Mouse (Mus musculus): ENCODE results near the gene Tpk1. TPM values are rescaled to one million over a fixed set of nuclear protein-coding genes. Genes with fewer than 3 reads are reported as not detected.

Tpk1 gene
- polyA plus RNA-seq, 1 experiment from 2014 or later = 9.6 TPM

- TF ChIP-seq CTCF (IDR thresholded peaks at IDR 0.05) = no peak
- no peak for TF ChIP-seq EP300 (IDR thresholded peaks at IDR 0.05)
- Histone ChIP-seq H3K9me3 (ENCODE audit: low read length) (no peaks in the 10 kb centered on the region), H3K27ac (ENCODE audit: low read length) (no peak overlapping the region), H3K36me3 (ENCODE audit: insufficient read depth, low read length) (no peaks in the 10 kb centered on the region), H3K9ac (replicated peaks; ENCODE audit: low read depth) (no peak overlapping the region), H3K4me1 (ENCODE audit: insufficient read depth, low read depth, low read length) (no peaks in the 10 kb centered on the region), H3K4me2 (replicated peaks; ENCODE audit: low read depth, low read length) (no peak overlapping the region), H3K27me3 (replicated peaks; ENCODE audit: insufficient read depth, low read length) (no peaks in the 10 kb centered on the region), H3K4me3 (ENCODE audit: low read depth, low read length) (no peak overlapping the region)
- 79% methylated on average over 2 of the region's 2 CpGs for WGBS
- DNase-seq (ENCODE audit: low spot score) (no peak), ATAC-seq (no peak)
Observed at GRCm38 (mm10) chr6:43366952-43367351, 299.1 kb downstream of the Tpk1 start.

GRCm38 (mm10) chr6:43363917-43364316 is 302.2 kb downstream of the Tpk1 start:
- ATAC-seq (no peak), DNase-seq (ENCODE audit: low spot score) (no peak)
- H3K9me3 ChIP-seq (ENCODE audit: low read length) = no peaks in the 10 kb centered on the region
- no peak overlapping the region for H3K4me2 ChIP-seq (replicated peaks; ENCODE audit: low read depth, low read length)
- no peak overlapping the region for H3K9ac ChIP-seq (replicated peaks; ENCODE audit: low read depth)
- H3K4me3 ChIP-seq (ENCODE audit: low read depth, low read length) = no peak overlapping the region
- no peaks in the 10 kb centered on the region for H3K36me3 ChIP-seq (ENCODE audit: insufficient read depth, low read length)
- H3K27me3 ChIP-seq (replicated peaks; ENCODE audit: insufficient read depth, low read length) = no peaks in the 10 kb centered on the region
- no peaks in the 10 kb centered on the region for H3K4me1 ChIP-seq (ENCODE audit: insufficient read depth, low read depth, low read length)
- 80% methylated on average over 3 of the region's 3 CpGs for WGBS
- H3K27ac ChIP-seq (ENCODE audit: low read length) = no peak overlapping the region
- no peak for TF ChIP-seq EP300 (IDR thresholded peaks at IDR 0.05)
- TF ChIP-seq CTCF (IDR thresholded peaks at IDR 0.05) = no peak

GRCm38 (mm10) chr6:43363291-43363820 is 302.7 kb downstream of the Tpk1 start:
- no peak for TF ChIP-seq EP300 (IDR thresholded peaks at IDR 0.05)
- TF ChIP-seq CTCF (IDR thresholded peaks at IDR 0.05) = no peak
- Histone ChIP-seq H3K4me1 (ENCODE audit: insufficient read depth, low read depth, low read length) (no peaks in the 10 kb centered on the region), H3K4me2 (replicated peaks; ENCODE audit: low read depth, low read length) (no peak overlapping the region), H3K36me3 (ENCODE audit: insufficient read depth, low read length) (no peaks in the 10 kb centered on the region), H3K9ac (replicated peaks; ENCODE audit: low read depth) (no peak overlapping the region), H3K27me3 (replicated peaks; ENCODE audit: insufficient read depth, low read length) (no peaks in the 10 kb centered on the region), H3K9me3 (ENCODE audit: low read length) (no peaks in the 10 kb centered on the region), H3K4me3 (ENCODE audit: low read depth, low read length) (no peak overlapping the region), H3K27ac (ENCODE audit: low read length) (no peak overlapping the region)
- ATAC-seq (no peak), DNase-seq (ENCODE audit: low spot score) (no peak)
- 70% methylated on average over 5 of the region's 5 CpGs for WGBS

- WGBS = 57% methylated on average over 5 of the region's 5 CpGs
Observed at GRCm38 (mm10) chr6:43361248-43361647, 304.8 kb downstream of the Tpk1 start.

GRCm38 (mm10) chr6:43360214-43360613 is 305.9 kb downstream of the Tpk1 start:
- WGBS = 73% methylated on average over 3 of the region's 3 CpGs
- no peak overlapping the region for H3K27ac ChIP-seq (ENCODE audit: low read length)
- H3K36me3 ChIP-seq (ENCODE audit: insufficient read depth, low read length) = no peaks in the 10 kb centered on the region
- DNase-seq (ENCODE audit: low spot score) = no peak
- no peak overlapping the region for H3K4me2 ChIP-seq (replicated peaks; ENCODE audit: low read depth, low read length)
- no peak for ATAC-seq
- no peaks in the 10 kb centered on the region for H3K4me1 ChIP-seq (ENCODE audit: insufficient read depth, low read depth, low read length)
- no peaks in the 10 kb centered on the region for H3K9me3 ChIP-seq (ENCODE audit: low read length)
- H3K9ac ChIP-seq (replicated peaks; ENCODE audit: low read depth) = no peak overlapping the region
- no peak for TF ChIP-seq EP300 (IDR thresholded peaks at IDR 0.05)
- TF ChIP-seq CTCF (IDR thresholded peaks at IDR 0.05) = no peak
- H3K4me3 ChIP-seq (ENCODE audit: low read depth, low read length) = no peak overlapping the region
- H3K27me3 ChIP-seq (replicated peaks; ENCODE audit: insufficient read depth, low read length) = no peaks in the 10 kb centered on the region

More at GRCm38 (mm10) chr6:43361248-43361647, 304.8 kb downstream of the Tpk1 start:
- no peaks in the 10 kb centered on the region for H3K27me3 ChIP-seq (replicated peaks; ENCODE audit: insufficient read depth, low read length)
- H3K4me3 ChIP-seq (ENCODE audit: low read depth, low read length) = no peak overlapping the region
- no peaks in the 10 kb centered on the region for H3K9me3 ChIP-seq (ENCODE audit: low read length)
- ATAC-seq = no peak
- no peak overlapping the region for H3K27ac ChIP-seq (ENCODE audit: low read length)
- no peak for DNase-seq (ENCODE audit: low spot score)
- no peak overlapping the region for H3K4me2 ChIP-seq (replicated peaks; ENCODE audit: low read depth, low read length)
- no peak overlapping the region for H3K9ac ChIP-seq (replicated peaks; ENCODE audit: low read depth)
- TF ChIP-seq EP300 (IDR thresholded peaks at IDR 0.05) (no peak), CTCF (IDR thresholded peaks at IDR 0.05) (no peak)
- H3K36me3 ChIP-seq (ENCODE audit: insufficient read depth, low read length) = no peaks in the 10 kb centered on the region
- no peaks in the 10 kb centered on the region for H3K4me1 ChIP-seq (ENCODE audit: insufficient read depth, low read depth, low read length)

GRCm38 (mm10) chr6:43354562-43355241 is 311.4 kb downstream of the Tpk1 start:
- Histone ChIP-seq H3K27me3 (replicated peaks; ENCODE audit: insufficient read depth, low read length) (no peaks in the 10 kb centered on the region), H3K4me1 (ENCODE audit: insufficient read depth, low read depth, low read length) (no peaks in the 10 kb centered on the region), H3K9me3 (ENCODE audit: low read length) (no peaks in the 10 kb centered on the region), H3K4me3 (ENCODE audit: low read depth, low read length) (no peak overlapping the region), H3K36me3 (ENCODE audit: insufficient read depth, low read length) (no peaks in the 10 kb centered on the region), H3K4me2 (replicated peaks; ENCODE audit: low read depth, low read length) (no peak overlapping the region), H3K9ac (replicated peaks; ENCODE audit: low read depth) (no peak overlapping the region), H3K27ac (ENCODE audit: low read length) (no peak overlapping the region)
- WGBS = 64% methylated on average over 9 of the region's 9 CpGs
- DNase-seq (ENCODE audit: low spot score) = no peak
- TF ChIP-seq EP300 (IDR thresholded peaks at IDR 0.05) = no peak
- TF ChIP-seq CTCF (IDR thresholded peaks at IDR 0.05) = no peak
- no peak for ATAC-seq

Measured in lung, postnatal 0 days (tissue).